Mouse (Mus musculus): Measurements from ENCODE around the gene Cenpc1. TPM values are rescaled to one million over a fixed set of nuclear protein-coding genes. Genes with fewer than 3 reads are reported as not detected.
A peak's percentile ranks its signal among the peaks of the same experiment; 100 is the strongest.

Gene Cenpc1
- total and polyA plus RNA-seq, 2 experiments from 2014 or later: 22.9 to 29.1 TPM

DNA sequence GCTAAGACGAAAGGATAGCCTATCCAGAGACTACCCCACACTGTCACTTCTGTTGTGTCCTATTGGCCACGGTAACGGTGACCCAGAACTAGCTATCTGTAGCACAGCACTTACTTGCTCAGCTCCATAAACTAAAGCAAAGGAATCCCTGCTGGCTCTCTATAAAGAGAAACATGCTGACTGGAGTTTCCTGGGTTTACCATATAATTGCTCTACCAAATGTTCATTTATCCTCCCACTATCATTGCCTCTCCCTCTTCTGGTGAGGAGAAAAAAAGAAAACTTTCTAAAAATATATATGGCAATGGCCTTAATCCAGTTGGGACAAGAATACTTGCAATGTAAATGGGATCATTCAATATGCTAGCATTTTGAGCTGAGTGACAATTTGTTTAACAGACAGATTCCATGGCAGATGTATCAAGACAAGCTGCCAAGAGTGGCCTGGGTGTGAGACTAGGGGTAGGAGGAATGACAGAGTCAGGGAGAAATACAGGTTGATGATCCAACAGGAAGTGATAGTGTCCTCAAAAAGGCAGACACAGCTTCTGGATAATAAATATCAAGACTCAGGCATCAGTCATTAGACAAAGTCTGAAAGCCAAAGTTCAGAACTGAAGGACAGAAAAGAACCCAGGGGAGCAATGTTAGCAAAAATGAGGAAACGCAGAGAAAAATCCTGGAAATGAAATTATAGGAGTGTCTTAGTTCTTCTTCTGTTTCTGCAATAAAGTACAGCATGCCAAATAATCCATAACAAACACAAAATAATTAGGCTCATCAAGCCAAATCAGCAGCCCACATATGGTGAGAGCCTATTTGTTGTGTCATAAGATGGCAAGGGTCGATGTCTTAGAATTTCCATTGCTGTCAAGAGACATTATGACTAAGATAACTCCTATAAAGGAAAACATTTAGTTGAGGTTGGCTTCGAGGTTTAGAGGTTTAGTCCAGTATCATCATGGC, 68.6 kb downstream of the Cenpc1 start:
- no peaks in the 10 kb centered on the region for H3K9me3 ChIP-seq (ENCODE audit: low read length)
- H3K4me2 ChIP-seq (ENCODE audit: low read depth): no peak overlapping the region
- ATAC-seq (peak; percentile 91), DNase-seq (peak; percentile 84)
- no peak overlapping the region for H3K27ac ChIP-seq (ENCODE audit: low read depth, low read length)
- no peak overlapping the region for H3K4me3 ChIP-seq (ENCODE audit: low read depth, low read length)
- H3K9ac ChIP-seq: no peak overlapping the region
- no peaks in the 10 kb centered on the region for H3K36me3 ChIP-seq (ENCODE audit: insufficient read depth)
- no peaks in the 10 kb centered on the region for H3K4me1 ChIP-seq (ENCODE audit: insufficient read depth)
- WGBS: 65% methylated on average over 6 of the region's 6 CpGs
- TF ChIP-seq CTCF (IDR thresholded peaks at IDR 0.05; ENCODE audit: low read depth): peak; percentile 18; the same call in 1 of the 2 replicates
- H3K27me3 ChIP-seq (ENCODE audit: insufficient read depth, low read length): no peaks in the 10 kb centered on the region

DNA sequence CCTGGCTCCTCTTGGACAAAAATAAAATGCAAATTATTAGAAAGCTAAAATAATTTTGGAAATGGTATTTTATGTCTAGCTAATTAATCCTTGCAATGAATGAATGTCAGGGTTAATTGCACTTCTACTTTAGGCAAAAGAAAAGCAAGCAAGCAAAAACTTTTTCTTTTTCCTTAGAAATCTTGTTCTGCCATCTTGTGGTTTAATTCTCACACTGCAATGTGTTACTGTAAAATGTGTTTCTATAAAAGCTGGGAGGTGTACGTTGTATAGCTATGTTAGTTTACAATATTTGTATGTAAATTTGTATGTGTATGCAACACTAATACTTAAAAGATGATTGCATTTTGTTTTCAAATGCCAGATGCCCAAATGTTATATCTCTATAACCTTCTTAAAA, 70.8 kb downstream of the Cenpc1 start:
- Histone ChIP-seq H3K9ac (no peak overlapping the region), H3K9me3 (ENCODE audit: low read length) (no peaks in the 10 kb centered on the region), H3K27ac (ENCODE audit: low read depth, low read length) (no peak overlapping the region), H3K4me3 (ENCODE audit: low read depth, low read length) (no peak overlapping the region), H3K27me3 (ENCODE audit: insufficient read depth, low read length) (no peaks in the 10 kb centered on the region), H3K36me3 (ENCODE audit: insufficient read depth) (no peaks in the 10 kb centered on the region), H3K4me1 (ENCODE audit: insufficient read depth) (no peaks in the 10 kb centered on the region), H3K4me2 (ENCODE audit: low read depth) (no peak overlapping the region)
- DNase-seq: peak; percentile 50
- WGBS: 30% methylated on average over 1 of the region's 1 CpGs
- peak; percentile 69 for TF ChIP-seq CTCF (IDR thresholded peaks at IDR 0.05; ENCODE audit: low read depth)
- no peak for ATAC-seq

- 96% methylated on average over 4 of the region's 4 CpGs for WGBS
- Histone ChIP-seq H3K27ac (ENCODE audit: low read depth, low read length) (no peak overlapping the region), H3K27me3 (ENCODE audit: insufficient read depth, low read length) (no peaks in the 10 kb centered on the region), H3K4me3 (ENCODE audit: low read depth, low read length) (no peak overlapping the region), H3K4me2 (ENCODE audit: low read depth) (no peak overlapping the region), H3K9me3 (ENCODE audit: low read length) (no peaks in the 10 kb centered on the region), H3K9ac (no peak overlapping the region), H3K4me1 (ENCODE audit: insufficient read depth) (no peaks in the 10 kb centered on the region), H3K36me3 (ENCODE audit: insufficient read depth) (no peaks in the 10 kb centered on the region)
- TF ChIP-seq CTCF (IDR thresholded peaks at IDR 0.05; ENCODE audit: low read depth): no peak
- no peak for DNase-seq
- ATAC-seq: no peak
Observed at GRCm38 (mm10) chr5:85992805-85993721, 72.3 kb downstream of the Cenpc1 start.

- Histone ChIP-seq H3K36me3 (ENCODE audit: insufficient read depth) (no peaks in the 10 kb centered on the region), H3K4me1 (ENCODE audit: insufficient read depth) (no peaks in the 10 kb centered on the region), H3K4me3 (ENCODE audit: low read depth, low read length) (no peak overlapping the region), H3K9ac (no peak overlapping the region), H3K9me3 (ENCODE audit: low read length) (no peaks in the 10 kb centered on the region), H3K27me3 (ENCODE audit: insufficient read depth, low read length) (no peaks in the 10 kb centered on the region), H3K27ac (ENCODE audit: low read depth, low read length) (no peak overlapping the region), H3K4me2 (ENCODE audit: low read depth) (no peak overlapping the region)
- peak; percentile 74 for DNase-seq
- 10% methylated on average over 1 of the region's 1 CpGs for WGBS
- TF ChIP-seq CTCF (IDR thresholded peaks at IDR 0.05; ENCODE audit: low read depth): peak; percentile 71
- ATAC-seq: no peak
Observed at GRCm38 (mm10) chr5:85992055-85992454, 73.3 kb downstream of the Cenpc1 start.

DNA sequence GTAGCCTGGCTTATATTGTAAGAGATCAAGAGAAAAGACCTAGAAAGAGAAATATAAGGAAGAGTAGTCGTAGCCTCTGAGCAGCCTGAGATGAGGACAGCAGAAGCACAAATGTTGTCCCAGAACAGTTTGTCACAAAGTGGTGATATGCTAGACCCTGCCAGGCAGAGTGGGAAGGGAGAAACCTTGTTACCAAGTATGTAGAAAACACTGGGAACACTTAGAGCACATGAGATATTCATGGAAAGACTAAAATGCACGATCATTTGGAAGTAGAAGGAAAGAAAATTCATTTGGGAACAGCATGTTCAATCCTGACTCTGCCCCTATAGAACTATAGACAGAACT, 77.9 kb downstream of the Cenpc1 start:
- no peak for TF ChIP-seq CTCF (IDR thresholded peaks at IDR 0.05; ENCODE audit: low read depth)
- no peak overlapping the region for H3K27ac ChIP-seq (ENCODE audit: low read depth, low read length)
- H3K9me3 ChIP-seq (ENCODE audit: low read length): no peaks in the 10 kb centered on the region
- H3K36me3 ChIP-seq (ENCODE audit: insufficient read depth): no peaks in the 10 kb centered on the region
- no peak overlapping the region for H3K4me2 ChIP-seq (ENCODE audit: low read depth)
- H3K4me1 ChIP-seq (ENCODE audit: insufficient read depth): no peaks in the 10 kb centered on the region
- ATAC-seq: peak; percentile 63
- peak; percentile 46 for DNase-seq
- no peak overlapping the region for H3K4me3 ChIP-seq (ENCODE audit: low read depth, low read length)
- WGBS: 68% methylated on average over 2 of the region's 2 CpGs
- H3K9ac ChIP-seq: no peak overlapping the region
- H3K27me3 ChIP-seq (ENCODE audit: insufficient read depth, low read length): no peaks in the 10 kb centered on the region

DNA sequence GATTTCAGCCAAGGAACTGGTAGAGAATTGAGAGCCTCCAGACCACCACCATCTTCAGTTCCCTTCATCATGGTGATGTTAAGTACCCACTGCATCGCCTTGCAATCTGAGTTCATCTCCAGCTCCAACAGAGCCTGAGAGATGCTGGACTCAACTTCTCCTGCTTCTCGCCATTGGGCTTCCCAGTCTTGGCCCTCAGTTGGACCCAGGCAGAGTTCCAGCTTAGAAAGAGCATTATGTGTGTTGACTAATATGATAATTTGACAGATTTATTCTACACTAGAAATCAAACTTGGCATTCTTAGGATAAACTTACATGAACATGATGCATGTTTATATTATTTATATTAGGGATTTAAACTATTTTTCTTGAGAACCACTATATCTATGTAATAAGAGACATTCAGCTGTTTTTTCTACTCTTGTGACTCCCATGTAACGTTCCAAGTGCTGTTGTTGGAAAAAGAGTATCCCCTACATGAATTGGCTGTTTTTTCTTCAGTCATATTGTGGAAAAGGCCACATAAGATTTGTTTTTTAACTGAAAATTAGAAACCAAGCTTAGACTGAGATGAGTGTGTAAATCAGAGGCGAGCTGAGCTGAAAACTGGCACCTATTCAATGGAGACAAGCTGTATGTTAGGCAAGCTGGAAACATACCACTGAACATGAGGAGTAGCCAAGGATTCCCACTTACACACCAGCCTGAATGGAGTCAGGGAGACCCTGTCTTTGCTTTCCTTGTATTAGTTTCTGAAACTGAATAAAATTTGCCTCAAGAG, 78.5 kb downstream of the Cenpc1 start:
- Histone ChIP-seq H3K27ac (ENCODE audit: low read depth, low read length) (no peak overlapping the region), H3K9ac (no peak overlapping the region), H3K27me3 (ENCODE audit: insufficient read depth, low read length) (no peaks in the 10 kb centered on the region), H3K36me3 (ENCODE audit: insufficient read depth) (no peaks in the 10 kb centered on the region), H3K4me1 (ENCODE audit: insufficient read depth) (no peaks in the 10 kb centered on the region), H3K4me2 (ENCODE audit: low read depth) (no peak overlapping the region), H3K4me3 (ENCODE audit: low read depth, low read length) (no peak overlapping the region), H3K9me3 (ENCODE audit: low read length) (no peaks in the 10 kb centered on the region)
- 68% methylated on average over 4 of the region's 4 CpGs for WGBS
- peak; percentile 36 for DNase-seq
- ATAC-seq: peak; percentile 42; the same call in 1 of the 2 replicates
- TF ChIP-seq CTCF (IDR thresholded peaks at IDR 0.05; ENCODE audit: low read depth): no peak

Measured in forebrain, postnatal 0 days (tissue).